Mouse (Mus musculus): ENCODE measurements around the gene Gm5169. TPM values are rescaled to one million over a fixed set of nuclear protein-coding genes. Genes with fewer than 3 reads are reported as not detected.
"Not testable (repeated sequence)": the region's sequence is repeated elsewhere in the genome, so short reads cannot be mapped to it uniquely, and the experiment has no call there.

Gene Gm5169
- not detected in 2 replicates for polyA plus RNA-seq (2012; ENCODE audit: insufficient read depth, insufficient read length, low replicate concordance, missing spikeins)

DNA sequence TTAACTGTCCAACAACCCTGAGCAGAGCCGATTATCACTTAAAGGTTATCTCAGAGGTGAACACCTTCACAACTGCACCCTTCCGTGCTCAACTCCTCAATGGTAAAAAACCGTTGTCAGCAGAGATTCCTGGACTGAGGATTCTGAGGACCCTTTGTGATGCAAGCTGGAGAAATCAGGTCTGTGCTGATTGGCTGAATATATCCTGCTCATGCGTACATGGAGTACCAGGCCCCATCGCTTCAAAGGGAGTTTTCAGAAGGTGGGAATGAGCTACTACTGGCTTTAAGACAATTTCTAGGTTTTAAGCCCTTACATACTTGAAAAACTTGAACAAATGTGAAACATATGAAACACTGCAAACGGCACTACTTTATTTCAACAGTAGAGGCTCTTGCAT, at the start of gene Gm5169:
Gene Gm5169, minus strand, starts transcription at position 101 of the 400 bp plus-strand sequence.
- WGBS, result 87% methylated on average over 2 of the region's 6 CpGs
- H3K27ac ChIP-seq (ENCODE audit: insufficient read depth, low read depth, low read length); H3K4me3 ChIP-seq (ENCODE audit: insufficient read depth, low read depth, low read length); H3K4me1 ChIP-seq (ENCODE audit: control insufficient read depth, insufficient read depth, low read length): not testable (repeated sequence)

DNA sequence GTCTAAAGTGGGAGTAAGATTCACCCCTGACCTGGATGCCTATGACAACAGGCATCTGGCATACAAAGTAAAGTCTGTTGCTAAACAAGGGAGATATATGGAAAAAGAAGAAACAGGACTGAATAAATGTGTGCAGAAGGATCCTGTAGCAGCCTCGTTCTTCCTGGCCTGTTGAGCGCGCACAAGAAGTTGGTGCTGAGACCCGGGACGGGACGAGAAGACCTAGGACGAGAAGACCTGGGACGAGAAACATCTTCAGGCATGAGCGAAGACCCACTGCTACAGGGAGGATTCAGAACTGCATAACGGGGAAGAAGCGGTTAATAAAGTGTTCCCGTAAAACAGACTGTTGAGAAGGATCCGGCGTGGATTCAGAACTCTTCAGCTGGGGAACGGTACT, 46.2 kb upstream of the Gm5169 start:
- H3K4me1 ChIP-seq (ENCODE audit: control insufficient read depth, insufficient read depth, low read length); H3K27ac ChIP-seq (ENCODE audit: insufficient read depth, low read depth, low read length); H3K4me3 ChIP-seq (ENCODE audit: insufficient read depth, low read depth, low read length): not testable (repeated sequence)
- 93% methylated on average over 14 of the region's 15 CpGs for WGBS
